Mouse (Mus musculus) adipocyte (in vitro differentiated cells): ENCODE data around the gene Cct7.

Experiments used
- DNase-seq: peaks from one replicate; pipeline ENCODE4 v3.0.0-alpha.2; 2016; ENCODE audit warnings: low spot score

Gene Cct7

DNA sequence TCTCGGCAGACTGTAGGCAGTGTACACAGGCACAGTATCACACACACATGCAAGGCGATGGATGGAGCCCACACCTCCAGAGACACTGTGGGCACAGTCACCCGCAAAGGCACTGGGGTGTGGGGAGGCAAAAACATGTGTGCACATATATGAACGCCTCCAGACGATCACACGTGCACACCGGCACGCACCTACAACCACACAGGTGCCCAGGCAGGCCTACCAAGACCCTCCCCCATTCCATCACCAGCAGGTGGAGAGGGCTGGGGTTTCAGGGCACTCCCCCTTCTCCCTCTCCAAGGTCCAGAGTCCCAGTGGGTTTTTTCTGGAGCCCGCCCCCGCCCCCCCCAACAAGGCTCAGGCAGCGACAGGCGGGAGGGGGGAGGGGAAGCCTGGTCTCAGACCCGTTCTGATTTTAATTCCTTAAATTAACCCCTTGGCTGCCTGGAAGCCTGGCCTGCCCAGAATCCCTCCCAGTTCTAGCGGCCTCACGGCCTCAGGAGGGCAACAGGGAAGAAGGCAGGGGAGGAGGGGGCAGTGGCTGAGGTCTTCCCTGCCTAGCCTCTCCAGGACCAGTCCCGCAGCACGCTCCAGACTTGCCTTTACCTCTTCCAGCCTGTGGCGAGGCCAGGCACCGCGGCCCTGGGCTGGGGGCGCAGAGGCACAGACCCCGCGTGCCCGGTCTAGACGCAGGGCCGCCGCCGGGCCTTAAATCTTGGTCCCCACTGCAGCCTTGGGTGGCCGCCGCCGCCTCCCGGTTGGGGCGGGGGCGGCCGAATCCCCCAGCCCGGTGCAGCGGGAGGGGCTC is 51.0 kb downstream of the Cct7 start:
- DNase-seq: no peak

DNA sequence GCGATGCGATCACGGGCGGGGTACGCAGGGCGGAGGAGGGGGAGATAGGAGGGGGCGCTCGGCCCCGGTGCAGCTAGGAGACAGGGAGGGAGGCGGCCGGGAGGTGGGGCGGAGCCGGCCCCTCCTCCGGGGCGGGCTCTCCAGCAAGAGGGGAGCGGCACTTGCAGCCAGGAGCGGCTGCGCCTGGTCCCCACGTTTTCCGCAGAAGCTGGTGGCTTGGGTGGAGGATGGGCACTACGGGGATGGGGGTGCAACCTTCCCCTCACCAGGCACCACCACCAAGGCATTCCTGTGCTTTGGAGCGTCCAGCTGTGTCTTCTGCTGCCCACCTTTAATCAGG is 51.6 kb downstream of the Cct7 start, which contains the start of gene Fbxo41:
Fbxo41 (minus strand) TSS at position 84 of the 340 bp plus-strand sequence.
- DNase-seq: no peak

- DNase-seq: no peak
Measured at GRCm38 (mm10) chr6:85504908-85505307, 53.6 kb downstream of the Cct7 start.

- DNase-seq: no peak
Measured at GRCm38 (mm10) chr6:85508602-85509001, 57.3 kb downstream of the Cct7 start.

DNA sequence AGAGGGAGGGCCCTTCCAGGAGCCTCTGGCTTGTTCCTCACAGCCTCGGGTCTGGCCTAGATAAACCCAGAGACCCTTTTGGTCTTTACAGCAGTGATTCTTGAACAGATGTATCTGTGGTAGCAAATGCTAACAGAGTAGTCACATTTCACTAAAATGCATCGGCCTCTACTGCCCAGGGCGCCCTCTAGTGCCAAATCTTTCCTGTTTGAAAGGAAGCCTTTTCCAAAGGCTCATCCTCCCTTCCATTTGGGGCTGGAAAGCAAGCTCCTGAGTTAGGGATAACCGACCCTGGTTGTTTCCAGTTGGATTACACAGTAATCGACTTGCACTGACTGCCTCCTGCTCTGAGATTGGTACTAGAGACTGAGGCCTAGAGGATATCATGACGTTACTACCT is 59.2 kb downstream of the Cct7 start:
- DNase-seq: peak; percentile 63

- DNase-seq: no peak
Measured at GRCm38 (mm10) chr6:85511286-85512055, 60.2 kb downstream of the Cct7 start.

DNA sequence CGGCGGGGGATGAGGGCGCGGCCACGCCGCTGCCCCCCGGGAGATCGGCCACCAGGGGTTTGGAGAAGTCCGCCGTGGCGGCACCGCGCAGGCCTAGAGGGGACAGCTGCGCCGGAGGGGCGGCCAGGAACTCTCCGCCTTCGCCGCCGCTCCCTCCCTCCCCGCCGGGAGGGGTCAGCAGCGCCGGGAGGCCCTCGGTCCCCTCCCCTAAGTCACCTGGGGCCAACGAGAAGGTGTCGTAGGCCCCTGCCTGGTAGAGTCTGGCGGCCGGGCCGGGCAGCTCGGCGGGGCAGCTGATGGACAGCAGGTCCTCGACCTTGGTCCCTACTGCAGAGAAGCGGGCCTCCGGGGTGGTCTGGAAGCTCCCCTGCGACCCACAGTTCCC is 60.7 kb downstream of the Cct7 start:
- DNase-seq: no peak

DNA sequence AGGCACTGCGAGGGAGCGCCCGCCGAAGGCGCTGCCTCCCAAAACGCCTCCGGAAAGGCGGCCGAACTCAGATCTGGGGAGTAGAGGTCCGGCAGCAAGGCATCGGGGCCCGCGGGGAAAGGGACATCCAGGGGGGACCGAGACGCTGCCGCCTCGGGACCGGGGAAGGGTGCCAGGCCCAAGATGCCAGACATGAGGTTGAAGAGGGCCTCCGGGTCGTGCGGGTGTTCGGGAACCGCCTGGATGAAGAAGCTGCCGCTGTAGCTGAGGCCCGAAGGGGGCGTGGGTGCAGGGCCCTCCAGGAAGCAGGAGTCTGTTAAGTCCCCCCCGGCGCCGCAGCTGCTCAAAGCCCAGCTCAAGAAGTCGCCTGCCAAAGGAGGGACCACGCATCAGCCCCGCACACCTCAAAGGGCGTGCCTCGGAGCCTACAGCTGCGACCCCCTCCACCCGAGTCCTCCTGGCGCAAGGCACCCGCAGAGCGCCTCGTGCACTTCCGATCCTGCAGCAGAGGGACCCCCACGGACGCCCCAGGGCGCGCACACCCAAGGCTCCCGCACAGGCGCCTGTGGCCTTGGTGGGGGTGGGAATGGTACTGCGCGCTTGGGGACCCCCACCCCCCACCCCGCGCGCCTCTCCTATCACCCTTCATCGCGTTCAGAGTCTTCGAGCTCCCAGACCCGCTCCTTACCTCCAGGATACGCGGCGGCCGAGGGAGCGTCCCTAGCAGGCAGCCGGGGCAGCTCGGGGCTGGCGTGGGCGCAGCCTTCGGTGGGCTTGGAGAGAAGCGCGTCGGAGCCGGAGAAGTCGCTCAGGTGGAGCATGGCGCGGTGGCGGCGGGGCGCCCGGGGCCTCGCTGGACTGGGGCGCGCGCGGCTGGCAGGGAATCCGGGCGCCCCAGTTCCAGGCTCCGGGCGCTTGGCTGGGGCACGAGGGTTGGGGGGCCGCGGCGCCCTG is 61.5 kb downstream of the Cct7 start:
- no peak for DNase-seq

- no peak for DNase-seq
Measured at GRCm38 (mm10) chr6:85513531-85513910, 62.2 kb downstream of the Cct7 start, which contains the start of gene Egr4. TSS of gene Egr4 (minus strand) at chr6:85513589.

- DNase-seq: no peak
Measured at GRCm38 (mm10) chr6:85515941-85516340, 64.6 kb downstream of the Cct7 start.
